Mouse (Mus musculus) adrenal gland, adult (tissue): ENCODE data around the gene Myrf.

Source experiments
- DNase-seq, 2 experiments: peaks; one replicate each; pipeline ENCODE4 v3.0.0; 2022 to 2023; ENCODE audit warnings: low spot score in 1 of 2; ENCODE audit not compliant: inconsistent age in 2 of 2

Myrf gene

GRCm38 (mm10) chr19:10258279-10259011, 17.9 kb upstream of the Myrf start:
- DNase-seq, result peak; percentile 69 to 91

DNA sequence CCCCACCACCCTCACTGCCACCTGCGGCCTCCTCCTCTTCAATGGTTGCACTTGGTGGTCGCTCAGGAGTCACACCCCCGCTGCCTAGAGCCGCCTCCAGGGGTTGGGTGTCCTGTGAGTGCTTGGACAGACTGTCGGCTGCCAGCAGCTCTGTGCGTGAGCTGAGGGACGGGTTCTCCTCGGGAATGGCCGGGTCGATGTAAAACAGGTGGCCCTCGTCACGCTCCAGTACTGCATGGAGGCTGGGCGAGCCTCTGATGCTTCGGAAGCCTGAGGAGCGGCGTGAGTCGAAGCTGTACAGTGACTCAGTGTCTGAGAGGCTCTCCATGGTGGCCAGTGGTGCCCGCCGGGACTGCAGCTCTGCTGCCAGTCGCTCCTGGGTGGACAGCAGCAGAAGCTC, 7.6 kb upstream of the Myrf start:
- DNase-seq, result no peak

- DNase-seq, result no peak
These were observed 6.6 kb upstream of the Myrf start for GRCm38 (mm10) chr19:10247165-10247564.

DNA sequence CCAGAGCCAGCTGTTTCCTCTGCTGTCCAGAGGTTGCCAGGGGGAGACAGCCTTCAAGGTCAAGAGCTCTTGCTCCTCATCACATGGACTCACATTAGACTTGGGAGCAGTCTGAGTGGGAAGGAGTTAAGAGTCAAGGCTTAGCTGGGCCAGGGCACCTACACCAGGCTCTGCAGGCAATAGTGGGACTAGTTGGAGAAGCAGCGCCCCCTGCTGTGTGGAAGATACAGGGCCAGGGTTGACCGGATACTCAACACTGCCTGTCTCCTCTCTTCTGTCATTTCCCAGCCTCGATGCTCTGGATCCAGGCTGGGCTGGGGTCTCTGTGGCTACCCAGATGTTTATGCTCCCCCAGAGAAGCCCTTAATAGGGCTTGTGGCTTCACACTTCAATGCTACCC, 3.6 kb upstream of the Myrf start:
- DNase-seq, result peak; percentile 43 to 78

DNA sequence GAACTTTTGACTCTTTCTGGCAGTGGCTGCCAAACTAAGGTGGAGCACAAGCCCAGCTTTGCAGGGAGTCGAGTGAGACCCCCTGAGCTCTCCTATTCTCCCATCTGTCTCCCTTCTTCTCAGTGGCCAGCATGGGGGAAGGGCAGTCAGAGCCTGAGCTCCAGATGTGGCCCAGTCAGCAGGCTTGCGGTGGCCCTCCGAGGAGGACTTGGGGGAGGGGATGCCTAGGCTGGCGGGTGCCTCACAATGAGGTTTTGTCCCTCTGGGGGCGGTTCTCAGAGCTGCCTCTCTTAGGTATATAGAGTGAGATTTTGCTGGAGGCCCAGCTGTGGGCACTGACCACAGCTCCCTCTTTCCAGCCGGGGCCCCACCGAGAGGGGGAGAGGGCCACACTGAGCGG, 2.4 kb upstream of the Myrf start:
- no peak for DNase-seq

- DNase-seq, result no peak
These were observed 434 bp downstream of the Myrf start for GRCm38 (mm10) chr19:10239975-10240653.

GRCm38 (mm10) chr19:10239419-10239818, 1.1 kb downstream of the Myrf start:
- DNase-seq, result no peak

GRCm38 (mm10) chr19:10238477-10238876, 2.1 kb downstream of the Myrf start:
- DNase-seq, result no peak

- DNase-seq, result no peak
These were observed 4.6 kb downstream of the Myrf start for GRCm38 (mm10) chr19:10235784-10236565.

- DNase-seq, result no peak
These were observed 8.1 kb downstream of the Myrf start for GRCm38 (mm10) chr19:10232327-10233017.

DNA sequence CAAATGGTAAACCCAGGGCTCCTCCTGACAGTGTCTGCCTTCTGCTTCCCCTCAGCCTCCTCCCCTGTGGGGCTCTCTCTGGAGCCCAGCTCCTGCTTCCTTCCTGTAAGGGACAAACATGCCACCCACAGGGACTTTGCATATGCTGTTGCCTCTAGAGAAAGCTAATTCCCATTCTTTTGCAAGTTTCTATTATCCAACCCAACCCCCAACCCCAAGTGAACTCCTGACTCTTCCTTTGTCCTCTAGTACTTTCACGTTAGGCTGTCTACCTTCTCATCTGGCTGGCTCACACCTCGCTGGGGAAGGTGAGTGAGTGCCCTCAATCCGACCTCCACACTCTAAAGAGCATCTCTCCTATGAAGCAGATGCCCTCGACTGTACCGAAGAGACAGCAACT, 8.7 kb downstream of the Myrf start:
- DNase-seq, result no peak

DNA sequence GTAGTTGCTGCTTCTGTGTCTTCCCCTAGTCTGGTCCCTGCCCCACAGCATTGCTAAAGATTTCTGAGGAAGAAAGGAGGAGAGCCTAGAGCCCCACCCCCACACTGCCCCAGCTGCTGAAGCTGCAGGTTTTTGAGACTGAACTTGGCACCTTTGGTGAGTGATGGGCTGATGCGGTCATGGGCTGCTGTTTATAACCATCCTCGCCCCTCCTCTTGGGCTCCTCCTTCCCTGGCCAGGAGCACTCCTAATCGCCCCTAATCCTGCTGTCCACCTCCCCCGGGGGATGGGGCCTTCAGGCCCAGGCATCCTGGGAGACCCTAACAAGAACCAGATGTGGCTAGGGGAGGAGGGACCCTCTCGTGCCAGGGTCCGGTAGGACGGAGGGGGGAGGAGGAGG, 9.5 kb downstream of the Myrf start:
- DNase-seq, result no peak

GRCm38 (mm10) chr19:10225767-10226166, 14.8 kb downstream of the Myrf start:
- no peak for DNase-seq

DNA sequence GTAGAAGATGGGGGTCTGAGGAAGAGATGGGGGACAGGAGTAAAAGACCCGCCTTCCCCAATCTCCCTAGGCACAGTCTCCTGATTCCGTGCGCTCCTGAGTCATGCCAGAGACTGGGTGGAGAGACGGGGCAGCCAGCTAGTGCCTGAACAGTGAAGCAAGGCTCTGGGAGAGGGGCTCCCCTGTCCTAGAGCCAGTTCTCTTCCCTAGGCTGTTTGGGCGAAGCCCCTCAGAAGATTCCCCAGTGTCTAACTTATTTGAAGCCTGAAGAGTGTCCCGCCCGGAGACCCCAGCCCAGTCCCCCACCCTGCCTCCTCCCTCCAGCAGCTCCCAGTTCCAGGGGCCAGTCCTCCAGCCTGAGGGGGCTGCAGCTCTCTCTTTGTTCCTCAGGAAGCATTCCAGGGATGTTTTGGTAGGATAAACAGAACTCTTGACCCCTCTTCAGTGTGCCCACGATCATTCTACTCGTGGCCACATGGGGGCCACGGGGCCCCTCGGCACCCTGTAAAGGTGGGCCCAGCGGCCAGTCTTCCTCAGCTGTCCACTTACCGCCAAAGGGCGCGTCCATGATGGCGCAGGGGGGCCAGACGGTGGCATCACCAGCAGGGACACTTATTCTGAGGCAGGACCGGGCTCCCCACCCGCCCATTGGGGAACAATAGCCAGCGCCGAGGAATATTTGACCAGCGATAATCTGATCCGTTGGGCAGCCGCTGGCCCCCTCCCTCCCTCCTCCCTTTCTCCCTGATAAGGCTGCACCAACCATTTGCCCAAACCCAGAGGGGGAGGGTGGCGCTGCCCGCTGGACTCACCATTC, 15.7 kb downstream of the Myrf start:
- no peak for DNase-seq

DNA sequence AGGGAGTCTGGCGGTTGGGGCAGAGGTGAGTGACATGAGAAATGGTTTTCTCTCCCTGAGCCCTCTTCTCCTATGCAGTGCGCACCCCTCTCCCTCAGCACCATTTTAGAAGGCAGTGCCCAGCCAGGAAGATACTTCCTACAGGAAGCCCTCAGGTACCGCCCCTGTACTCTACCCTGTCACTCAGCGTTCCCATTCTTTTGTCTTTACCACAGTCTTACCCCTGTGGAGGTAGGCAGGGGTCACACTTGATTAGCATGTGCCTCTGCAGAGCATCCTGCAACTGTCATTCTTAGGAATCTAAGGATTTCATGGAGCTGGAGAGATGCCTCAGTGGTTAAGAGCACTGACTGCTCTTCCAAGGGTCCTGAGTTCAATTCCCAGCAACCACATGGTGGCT, 17.0 kb downstream of the Myrf start:
- DNase-seq, result no peak

DNA sequence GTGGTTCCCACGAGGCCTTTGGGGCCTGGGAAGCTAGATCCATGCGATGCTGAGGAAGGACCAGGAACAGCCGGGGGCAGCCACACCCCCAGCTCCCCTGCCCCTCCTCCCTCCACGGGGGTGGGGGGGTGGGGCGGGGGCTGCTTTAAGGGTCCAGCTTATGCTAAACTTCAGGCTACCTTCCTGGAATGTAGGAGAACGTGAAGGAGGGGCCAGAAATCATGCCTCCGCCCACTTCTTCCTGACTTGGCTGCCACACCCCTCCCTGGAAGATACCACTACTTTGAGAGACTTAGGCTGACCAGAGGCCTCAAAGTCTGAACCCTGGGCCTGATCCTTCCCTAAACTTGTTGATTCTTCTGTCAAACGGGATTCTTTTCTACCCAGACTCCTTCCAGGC, 17.9 kb downstream of the Myrf start:
- no peak for DNase-seq

GRCm38 (mm10) chr19:10221585-10221984, 19.0 kb downstream of the Myrf start:
- no peak for DNase-seq

GRCm38 (mm10) chr19:10219593-10219992, 21.0 kb downstream of the Myrf start:
- no peak for DNase-seq

DNA sequence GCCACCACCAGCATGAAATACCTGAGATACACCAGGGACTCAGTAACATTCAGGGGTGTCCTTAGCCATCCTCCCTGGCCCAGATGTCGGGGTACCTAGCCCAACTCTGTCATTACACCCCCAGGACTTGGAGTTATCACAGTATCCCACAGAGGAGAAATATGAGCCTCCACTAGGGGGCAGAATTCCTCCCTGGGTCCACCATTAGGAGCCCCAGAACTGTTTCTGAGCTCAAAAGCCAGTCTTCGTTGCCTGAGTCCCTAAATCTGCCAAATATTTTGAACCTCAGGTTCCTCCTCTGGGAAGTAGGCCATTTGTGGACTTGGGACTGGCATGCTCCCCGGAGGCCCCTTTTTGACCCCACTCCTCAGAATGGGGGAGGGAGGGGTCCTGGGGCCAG, 21.4 kb downstream of the Myrf start:
- peak in 1 of 2 experiments; percentile 77 for DNase-seq

GRCm38 (mm10) chr19:10216101-10216500, 24.4 kb downstream of the Myrf start:
- DNase-seq, result no peak
